Mouse (Mus musculus): ENCODE measurements around the gene Cd163.

DNA sequence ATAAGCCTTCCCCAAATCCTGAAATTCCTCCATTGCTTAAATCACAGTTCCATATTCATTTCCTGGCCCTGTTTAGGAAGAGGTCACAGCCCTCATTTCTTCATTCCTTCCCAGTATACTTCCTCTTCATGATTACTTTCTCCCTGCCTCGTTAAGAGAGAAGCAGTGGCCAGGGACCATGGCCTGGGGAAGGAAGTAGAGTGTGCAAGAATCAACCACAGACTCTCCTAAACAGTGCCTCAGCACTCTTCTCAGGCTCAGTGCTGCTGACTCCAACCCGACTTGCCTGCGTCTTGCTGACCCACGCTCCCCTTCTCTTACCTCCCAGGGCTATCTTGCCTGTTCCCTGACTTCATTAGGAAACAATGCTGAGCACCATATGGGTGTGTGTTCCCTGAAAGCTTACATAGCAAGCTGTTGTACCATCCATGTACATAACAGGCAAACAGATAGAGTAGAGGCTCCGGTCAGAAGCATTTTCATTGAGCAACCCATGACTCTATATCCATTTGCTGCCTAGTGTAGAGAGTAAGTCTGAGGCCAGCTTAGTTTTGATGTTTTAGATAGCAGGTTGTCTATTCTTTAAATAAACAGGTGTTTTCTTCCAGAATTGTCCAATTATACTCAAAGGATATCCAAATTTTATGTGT lies 31.1 kb upstream of the Cd163 start:
- TF ChIP-seq CTCF (IDR thresholded peaks at IDR 0.05; ENCODE audit: low read depth) = no peak
- no peak for TF ChIP-seq EP300 (IDR thresholded peaks at IDR 0.05; ENCODE audit: low read depth)

Data from liver, postnatal 0 days (tissue).